Mouse (Mus musculus) lung, postnatal 0 days (tissue): Measurements from ENCODE around the gene Pidd1.

Experiments
- CTCF ChIP-seq: IDR thresholded peaks from 2 replicates; pipeline ENCODE4 v1.5.1; 2016; ENCODE audit warnings: antibody characterized with exemption, mild to moderate bottlenecking
- EP300 ChIP-seq: IDR thresholded peaks from 2 replicates; pipeline ENCODE4 v1.6.1; 2016; ENCODE audit warnings: antibody characterized with exemption, mild to moderate bottlenecking, control low read depth

DNA sequence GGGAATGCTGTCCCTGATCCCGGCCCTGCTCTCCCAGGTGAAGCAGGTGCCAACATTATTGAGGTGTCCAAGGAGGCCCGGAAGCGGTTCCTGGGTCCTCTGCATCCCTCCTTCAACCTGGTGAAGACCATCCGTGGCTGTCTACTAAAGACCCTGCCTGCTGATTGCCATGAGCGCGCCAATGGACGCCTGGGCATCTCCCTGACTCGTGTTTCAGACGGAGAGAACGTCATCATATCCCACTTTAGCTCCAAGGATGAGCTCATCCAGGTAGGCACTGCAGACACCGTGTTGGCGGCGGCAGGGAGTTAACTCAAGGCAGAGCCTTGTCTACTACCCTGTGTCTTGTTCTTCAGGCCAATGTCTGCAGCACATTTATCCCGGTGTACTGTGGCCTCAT, 13.4 kb upstream of the Pidd1 start:
- TF ChIP-seq CTCF (no peak), EP300 (no peak)
